Mouse (Mus musculus): ENCODE data around the gene Gm47995. TPM values are rescaled to one million over a fixed set of nuclear protein-coding genes. Genes with fewer than 3 reads are reported as not detected.

Gene Gm47995
- not detected in 2 replicates for polyA plus RNA-seq (2012; rRNA removed; ENCODE audit: low replicate concordance)

GRCm38 (mm10) chr1:151198120-151198519 lies at the start of gene Gm47995:
TSS of gene Gm47995 (plus strand) at chr1:151198448.

GRCm38 (mm10) chr1:151182266-151182665 lies 16.0 kb upstream of the Gm47995 start, which contains the start of gene Gm47985:
TSS of gene Gm47985 (plus strand) at chr1:151182537.

GRCm38 (mm10) chr1:151192075-151192474 lies 6.2 kb upstream of the Gm47995 start, which contains the start of gene Gm8947:
TSS of gene Gm8947 (plus strand) at chr1:151192376.

GRCm38 (mm10) chr1:151203818-151204217 lies 5.6 kb downstream of the Gm47995 start, which contains the start of gene 3110040M04Rik:
TSS of gene 3110040M04Rik (plus strand) at chr1:151204121.

GRCm38 (mm10) chr1:151209824-151210355 lies 11.6 kb downstream of the Gm47995 start, which contains the start of gene Gm47996:
TSS of gene Gm47996 (plus strand) at chr1:151210131.

Other genes starting within 250 kb of the Gm47995 start
- gene Hmcn1, start 205.0 kb upstream of the Gm47995 start, polyA plus RNA-seq (2012; rRNA removed; ENCODE audit: low replicate concordance): 5.0 and 19.0 TPM in 2 replicates
- not detected in 2 replicates for gene Gm47985, start 15.9 kb upstream of the Gm47995 start, polyA plus RNA-seq (2012; rRNA removed; ENCODE audit: low replicate concordance)
- not detected in 2 replicates for gene Gm8947, start 6.1 kb upstream of the Gm47995 start, polyA plus RNA-seq (2012; rRNA removed; ENCODE audit: low replicate concordance)
- gene 3110040M04Rik, start 5.7 kb downstream of the Gm47995 start, polyA plus RNA-seq (2012; rRNA removed; ENCODE audit: low replicate concordance): not detected in 2 replicates
- not detected in 2 replicates for gene Gm47996, start 11.7 kb downstream of the Gm47995 start, polyA plus RNA-seq (2012; rRNA removed; ENCODE audit: low replicate concordance)
- 29.6 and 49.3 TPM in 2 replicates for gene Ivns1abp, start 146.0 kb downstream of the Gm47995 start, polyA plus RNA-seq (2012; rRNA removed; ENCODE audit: low replicate concordance)
- 4.5 and 7.5 TPM in 2 replicates for gene Swt1, start 230.0 kb downstream of the Gm47995 start, polyA plus RNA-seq (2012; rRNA removed; ENCODE audit: low replicate concordance)
- 14.3 and 17.9 TPM in 2 replicates for gene Trmt1l, start 230.1 kb downstream of the Gm47995 start, polyA plus RNA-seq (2012; rRNA removed; ENCODE audit: low replicate concordance)

All from mammary gland, adult 2 months (tissue).